Mouse (Mus musculus): ENCODE results near the gene Ache. TPM values are rescaled to one million over a fixed set of nuclear protein-coding genes. Genes with fewer than 3 reads are reported as not detected.

Gene Ache
- total and polyA plus RNA-seq, 3 experiments = 7.0 to 16.8 TPM; not detected in 1

- H3K9ac ChIP-seq (ENCODE audit: control insufficient read depth, low read depth, low read length, poor library complexity, severe bottlenecking) = no peak overlapping the region
- H3K36me3 ChIP-seq (ENCODE audit: control insufficient read depth in 1 of 2, insufficient read depth in 2 of 2, low read length in 2 of 2) = peaks cover 11 to 58% of the 10 kb centered on the region in 2 experiments
- no peaks in the 10 kb centered on the region for H3K27me3 ChIP-seq (ENCODE audit: control insufficient read depth in 1 of 2, insufficient read depth in 2 of 2, low read length in 2 of 2)
- H3K79me2 ChIP-seq (ENCODE audit: control insufficient read depth, insufficient read depth, low read length, poor library complexity) = peaks cover 43% of the 10 kb centered on the region
- peaks cover 11 to 50% of the 10 kb centered on the region in 2 experiments for H3K4me1 ChIP-seq (ENCODE audit: control insufficient read depth in 1 of 2, insufficient read depth in 2 of 2, low read length in 2 of 2)
- no peaks in the 10 kb centered on the region for H3K9me3 ChIP-seq (replicated peaks; ENCODE audit: insufficient read depth, low read length)
- no peak for TF ChIP-seq MYB (IDR thresholded peaks at IDR 0.05; ENCODE audit: low read depth, low read length)
- peak; percentile 89 to 90 for TF ChIP-seq EP300 (IDR thresholded peaks at IDR 0.05; ENCODE audit: low read depth in 1 of 2, low read length in 2 of 2)
- TF ChIP-seq GATA1 (IDR thresholded peaks at IDR 0.05; ENCODE audit: low read depth, low read length) = peak; percentile 94
- 0 out of 2 replicates have a peak, but pooled peaks have one; percentile 62 for TF ChIP-seq MAZ (IDR thresholded peaks at IDR 0.05; ENCODE audit: low read depth, low read length)
- TF ChIP-seq ZKSCAN1 (IDR thresholded peaks at IDR 0.05; ENCODE audit: low read depth, low read length) = no peak
- TF ChIP-seq ELF1 (IDR thresholded peaks at IDR 0.05; ENCODE audit: low read depth, low read length) = no peak
- no peak for TF ChIP-seq UBTF (IDR thresholded peaks at IDR 0.05; ENCODE audit: borderline replicate concordance, insufficient read depth, low read depth, low read length)
- TF ChIP-seq TAL1 (IDR thresholded peaks at IDR 0.05; ENCODE audit: low read length) = peak; percentile 52
- TF ChIP-seq RAD21 (IDR thresholded peaks at IDR 0.05; ENCODE audit: low read depth, low read length) = no peak
- no peak for TF ChIP-seq JUND (IDR thresholded peaks at IDR 0.05; ENCODE audit: low read depth, low read length)
- no peak for TF ChIP-seq NRF1 (IDR thresholded peaks at IDR 0.05; ENCODE audit: insufficient read depth, low read depth, low read length, poor library complexity, severe bottlenecking)
- 0 out of 2 replicates have a peak, but pooled peaks have one; percentile 26 for TF ChIP-seq MXI1 (IDR thresholded peaks at IDR 0.05; ENCODE audit: low read depth, low read length)
- peak; percentile 83 for TF ChIP-seq RCOR1 (IDR thresholded peaks at IDR 0.05; ENCODE audit: low read depth, low read length)
- TF ChIP-seq HCFC1 (IDR thresholded peaks at IDR 0.05; ENCODE audit: low read depth, low read length) = no peak
- 0 out of 2 replicates have a peak, but pooled peaks have one; percentile 32 for TF ChIP-seq MAFK (IDR thresholded peaks at IDR 0.05; ENCODE audit: borderline replicate concordance, low read depth, low read length)
- TF ChIP-seq SMC3 (IDR thresholded peaks at IDR 0.05; ENCODE audit: low read depth, low read length) = no peak
- peak; percentile 73 for TF ChIP-seq SIN3A (IDR thresholded peaks at IDR 0.05; ENCODE audit: low read length)
- TF ChIP-seq TBP (IDR thresholded peaks at IDR 0.05; ENCODE audit: low read depth, low read length) = no peak
- TF ChIP-seq NELFE (IDR thresholded peaks at IDR 0.05; ENCODE audit: low read depth, low read length) = no peak
- no peak for TF ChIP-seq ZC3H11A (IDR thresholded peaks at IDR 0.05; ENCODE audit: low read depth, low read length)
- TF ChIP-seq E2F4 (IDR thresholded peaks at IDR 0.05; ENCODE audit: borderline replicate concordance, low read depth, low read length) = no peak
- no peak for TF ChIP-seq CHD2 (IDR thresholded peaks at IDR 0.05; ENCODE audit: low read length)
- TF ChIP-seq GABPA (IDR thresholded peaks at IDR 0.05; ENCODE audit: low read depth, low read length) = no peak
- no peak for TF ChIP-seq MYC (IDR thresholded peaks at IDR 0.05; ENCODE audit: low read depth, low read length)
- TF ChIP-seq BHLHE40 (IDR thresholded peaks at IDR 0.05; ENCODE audit: borderline replicate concordance, low read depth, low read length) = peak; percentile 61; the same call in 1 of the 2 replicates
- TF ChIP-seq CHD1 (IDR thresholded peaks at IDR 0.05; ENCODE audit: low read depth, low read length) = no peak
- no peak for TF ChIP-seq CTCF (IDR thresholded peaks at IDR 0.05 in 2 of 3, conservative IDR thresholded peaks at IDR 0.05 in 1 of 3; ENCODE audit: control insufficient read depth in 1 of 3, insufficient read depth in 1 of 3, low read depth in 2 of 3, low read length in 3 of 3, poor library complexity in 1 of 3, severe bottlenecking in 1 of 3)
- peak; percentile 87 for TF ChIP-seq ETS1 (IDR thresholded peaks at IDR 0.05; ENCODE audit: low read depth, low read length)
- TF ChIP-seq POLR2AphosphoS5 (IDR thresholded peaks at IDR 0.05; ENCODE audit: borderline replicate concordance, low read depth, low read length) = no peak
- TF ChIP-seq ZMIZ1 (IDR thresholded peaks at IDR 0.05; ENCODE audit: low read depth, low read length) = peak; percentile 43; the same call in 1 of the 2 replicates
- TF ChIP-seq POLR2AphosphoS2 (IDR thresholded peaks at IDR 0.05; ENCODE audit: low read length) = no peak
- TF ChIP-seq USF1 (IDR thresholded peaks at IDR 0.05; ENCODE audit: low read depth, low read length) = no peak
- peak; percentile 95 for TF ChIP-seq TCF12 (IDR thresholded peaks at IDR 0.05; ENCODE audit: low read depth, low read length)
- H3K27ac ChIP-seq (ENCODE audit: control insufficient read depth, low read depth, low read length) = peak overlapping the region; percentile 93
- DNase-seq (ENCODE audit: low read depth, low spot score) = peak; percentile 54
- H3K4me3 ChIP-seq (ENCODE audit: control insufficient read depth in 1 of 2, insufficient read depth in 1 of 2, low read depth in 2 of 2, low read length in 2 of 2) = no peak overlapping the region
These were observed 16.3 kb downstream of the Ache start for GRCm38 (mm10) chr5:137303609-137304008.

All from MEL (cell line).